Mouse (Mus musculus) lung, embryonic 14.5 days (tissue): ENCODE results near the gene Hp1bp3. TPM values are rescaled to one million over a fixed set of nuclear protein-coding genes. Genes with fewer than 3 reads are reported as not detected.

Experiments
- ATAC-seq: fragments of 200-750 bp; cut with Nextera tagmentation; 2 replicates; pipeline ENCODE4 v1.8.0; 2017; ENCODE audit warnings: mild to moderate bottlenecking, moderate TSS enrichment, moderate library complexity; ENCODE audit not compliant: insufficient read depth
- DNase-seq: peaks from one replicate; pipeline ENCODE4 v3.0.0-alpha.2; 2015
- H3K27ac ChIP-seq: fragments of 300-500 bp; sonication (generic); 2 replicates; pipeline ENCODE4 v1.5.1; 2014; ENCODE audit warnings: low read depth, mild to moderate bottlenecking, moderate library complexity
- H3K27me3 ChIP-seq: fragments of 300-500 bp; sonication (generic); 2 replicates; pipeline ENCODE4 v1.6.1; 2014; ENCODE audit warnings: low read length, control low read depth; ENCODE audit not compliant: insufficient read depth
- H3K36me3 ChIP-seq: fragments of 300-500 bp; sonication (generic); 2 replicates; pipeline ENCODE4 v1.6.1; 2014; ENCODE audit warnings: control low read depth; ENCODE audit not compliant: insufficient read depth
- H3K4me1 ChIP-seq: fragments of 300-500 bp; sonication (generic); 2 replicates; pipeline ENCODE4 v1.6.1; 2014; ENCODE audit warnings: antibody characterized with exemption, control low read depth; ENCODE audit not compliant: insufficient read depth
- H3K4me2 ChIP-seq: fragments of 300-500 bp; sonication (generic); 2 replicates; pipeline ENCODE4 v1.6.1; 2014; ENCODE audit warnings: mild to moderate bottlenecking
- H3K4me3 ChIP-seq: fragments of 300-500 bp; sonication (generic); 2 replicates; pipeline ENCODE4 v1.5.1; 2014; ENCODE audit warnings: low read depth, low read length
- H3K9ac ChIP-seq: fragments of 300-500 bp; sonication (generic); 2 replicates; pipeline ENCODE4 v1.6.1; 2014
- H3K9me3 ChIP-seq: fragments of 300-500 bp; sonication (generic); 2 replicates; pipeline ENCODE4 v1.6.1; 2016; ENCODE audit warnings: low read depth, low read length, control low read depth
- CTCF ChIP-seq: IDR thresholded peaks from 2 replicates; pipeline ENCODE4 v1.5.1; 2016; ENCODE audit warnings: antibody characterized with exemption, low read depth
- WGBS: fragments of 180-500 bp; shearing (Covaris S2); extraction: QIAGEN DNeasy Blood & Tissue Kit; methylation state at CpG from one replicate; pipeline ENCODE4 v1.1.7; 2014; 5-methylcytosine and 5-hydroxymethylcytosine counted together
- polyA plus RNA-seq: library from polyadenylated mRNA; unstranded; fragments of >200 nt; fragmentation: Nextera tagmentation; extraction: Ambion mirVana; gene quantifications from 2 replicates; pipeline ENCODE4 v1.2.1, GENCODE M21; 2014

Gene Hp1bp3
- polyA plus RNA-seq, 1 experiment from 2014 or later, result 179 TPM

GRCm38 (mm10) chr4:138252231-138252630 is 36.1 kb downstream of the Hp1bp3 start:
- Histone ChIP-seq H3K27me3 (peaks cover 23% of the 10 kb centered on the region), H3K36me3 (peaks cover 6% of the 10 kb centered on the region), H3K4me2 (peak overlapping the region; percentile 55), H3K9ac (no peak overlapping the region), H3K27ac (no peak overlapping the region), H3K4me1 (peaks cover 5% of the 10 kb centered on the region; the same call in 1 of the 2 replicates), H3K9me3 (no peaks in the 10 kb centered on the region), H3K4me3 (no peak overlapping the region)
- 20% methylated on average over 5 of the region's 5 CpGs for WGBS
- no peak for ATAC-seq
- DNase-seq, result no peak
- no peak for TF ChIP-seq CTCF

DNA sequence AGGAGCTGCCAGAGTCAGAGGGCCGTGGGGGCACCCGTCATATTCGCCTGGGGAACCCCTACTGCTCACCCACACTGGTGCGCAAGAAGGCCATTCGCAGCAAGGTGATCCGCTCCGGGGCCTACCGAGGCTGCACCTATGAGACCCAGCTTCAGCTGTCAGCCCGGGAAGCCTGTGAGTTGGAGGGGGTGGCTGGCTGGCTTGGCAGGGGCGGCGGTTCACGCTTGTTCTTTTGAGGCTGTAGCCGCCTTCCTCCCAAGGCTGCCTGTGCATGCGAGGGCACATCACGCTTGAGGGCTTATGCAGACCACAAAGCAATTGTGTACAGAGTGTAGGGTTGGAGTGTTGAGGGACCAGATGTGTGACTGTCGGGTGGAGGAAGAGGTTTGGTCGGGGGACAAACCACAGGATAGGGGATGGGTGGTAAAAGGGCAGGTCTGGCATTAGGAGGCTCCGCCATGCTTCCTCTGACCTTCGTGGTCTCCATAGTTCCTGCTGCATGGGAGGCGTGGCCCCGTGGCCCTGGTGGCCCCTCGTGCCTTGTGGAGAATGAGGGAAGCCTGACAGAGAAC is 41.1 kb downstream of the Hp1bp3 start:
- H3K27ac ChIP-seq, result no peak overlapping the region
- ATAC-seq (no peak), DNase-seq (no peak)
- no peak overlapping the region for H3K4me2 ChIP-seq
- H3K4me3 ChIP-seq, result no peak overlapping the region
- no peak overlapping the region for H3K9ac ChIP-seq
- H3K9me3 ChIP-seq, result no peaks in the 10 kb centered on the region
- H3K36me3 ChIP-seq, result no peaks in the 10 kb centered on the region
- 82% methylated on average over 22 of the region's 22 CpGs for WGBS
- H3K27me3 ChIP-seq, result no peaks in the 10 kb centered on the region; the same call in 1 of the 2 replicates
- no peak for TF ChIP-seq CTCF
- H3K4me1 ChIP-seq, result no peaks in the 10 kb centered on the region

DNA sequence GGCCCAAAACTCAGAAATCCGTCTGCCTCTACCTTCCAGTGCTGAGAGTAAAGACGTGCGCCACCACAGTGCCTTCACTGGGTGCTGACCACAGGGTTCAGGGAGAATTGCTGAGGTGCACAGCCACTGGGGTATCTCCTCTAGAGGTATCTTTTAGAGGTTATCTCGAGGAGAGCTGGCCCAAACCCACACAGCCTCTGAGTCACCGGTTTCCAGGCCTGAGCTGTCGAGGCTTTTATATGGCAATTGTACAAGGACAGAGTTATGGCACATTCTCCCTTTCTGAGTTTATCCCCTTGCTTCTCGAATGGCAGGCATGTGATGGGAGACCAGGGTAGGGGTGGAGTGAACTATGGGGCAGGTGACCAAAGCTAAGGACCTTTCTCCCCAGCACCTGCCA is 42.6 kb downstream of the Hp1bp3 start:
- Histone ChIP-seq H3K36me3 (no peaks in the 10 kb centered on the region), H3K4me2 (no peak overlapping the region), H3K9me3 (no peaks in the 10 kb centered on the region), H3K27me3 (no peaks in the 10 kb centered on the region; the same call in 1 of the 2 replicates), H3K4me1 (no peaks in the 10 kb centered on the region), H3K4me3 (no peak overlapping the region), H3K27ac (no peak overlapping the region), H3K9ac (no peak overlapping the region)
- no peak for DNase-seq
- no peak for TF ChIP-seq CTCF
- no peak for ATAC-seq
- WGBS, result 82% methylated on average over 7 of the region's 7 CpGs

DNA sequence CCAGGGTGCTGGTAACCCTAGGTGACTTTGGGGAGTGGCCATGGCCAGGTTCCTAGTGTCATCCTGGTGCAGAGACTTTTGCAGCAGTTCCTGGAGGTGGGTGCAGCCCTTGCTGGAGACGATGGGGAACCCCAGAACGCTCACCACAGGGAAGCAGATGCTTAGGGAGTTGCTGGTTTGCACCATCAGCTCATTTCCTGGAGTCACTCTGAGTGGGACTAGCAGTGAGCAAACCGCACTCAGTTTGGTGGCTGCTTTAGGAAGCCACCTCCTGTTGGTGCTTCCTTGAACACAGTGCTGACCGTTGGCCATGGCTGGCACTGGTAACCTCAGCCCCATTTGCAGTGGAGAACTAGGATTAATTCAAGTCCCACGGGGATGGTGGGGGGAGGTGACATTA is 43.4 kb downstream of the Hp1bp3 start:
- no peak for DNase-seq
- H3K27ac ChIP-seq, result no peak overlapping the region
- H3K4me3 ChIP-seq, result no peak overlapping the region
- 68% methylated on average over 5 of the region's 5 CpGs for WGBS
- no peaks in the 10 kb centered on the region for H3K9me3 ChIP-seq
- no peak for TF ChIP-seq CTCF
- ATAC-seq, result no peak
- H3K36me3 ChIP-seq, result no peaks in the 10 kb centered on the region
- H3K4me2 ChIP-seq, result no peak overlapping the region
- H3K9ac ChIP-seq, result no peak overlapping the region
- no peaks in the 10 kb centered on the region; the same call in 1 of the 2 replicates for H3K27me3 ChIP-seq
- H3K4me1 ChIP-seq, result no peaks in the 10 kb centered on the region

- ATAC-seq (peak; percentile 94), DNase-seq (peak; percentile 92)
- H3K36me3 ChIP-seq, result no peaks in the 10 kb centered on the region
- no peaks in the 10 kb centered on the region for H3K9me3 ChIP-seq
- under 1% methylated on average over 73 of the region's 78 CpGs for WGBS
- no peak overlapping the region for H3K27ac ChIP-seq
- TF ChIP-seq CTCF, result peak; percentile 59
- no peaks in the 10 kb centered on the region for H3K4me1 ChIP-seq
- peak overlapping the region; percentile 50 for H3K9ac ChIP-seq
- H3K27me3 ChIP-seq, result no peaks in the 10 kb centered on the region; the same call in 1 of the 2 replicates
- peak overlapping the region; percentile 84 for H3K4me2 ChIP-seq
- peak overlapping the region; percentile 69 for H3K4me3 ChIP-seq
These were observed 46.0 kb downstream of the Hp1bp3 start for GRCm38 (mm10) chr4:138261843-138262681.

GRCm38 (mm10) chr4:138267869-138268268 is 51.8 kb downstream of the Hp1bp3 start:
- H3K27me3 ChIP-seq, result no peaks in the 10 kb centered on the region; the same call in 1 of the 2 replicates
- TF ChIP-seq CTCF, result no peak
- no peaks in the 10 kb centered on the region for H3K36me3 ChIP-seq
- no peak overlapping the region for H3K4me3 ChIP-seq
- DNase-seq (no peak), ATAC-seq (no peak)
- H3K27ac ChIP-seq, result no peak overlapping the region
- H3K4me2 ChIP-seq, result no peak overlapping the region
- no peak overlapping the region for H3K9ac ChIP-seq
- WGBS, result 80% methylated on average over 10 of the region's 10 CpGs
- H3K4me1 ChIP-seq, result peaks cover 11% of the 10 kb centered on the region
- H3K9me3 ChIP-seq, result no peaks in the 10 kb centered on the region
